Mouse (Mus musculus) hematopoietic stem cell, adult 5-6 weeks (primary cell): ENCODE measurements around the gene Ace3. TPM values are rescaled to one million over a fixed set of nuclear protein-coding genes. Genes with fewer than 3 reads are reported as not detected.

Experiments used
- ATAC-seq, 2 experiments: fragments of 125-278 bp in 1 of 2; replicated peaks in 1 of 2; 2 replicates each; pipeline ENCODE4 v1.8.0; 2016 to 2017; ENCODE audit warnings: inconsistent platforms in 2 of 2, mild to moderate bottlenecking in 2 of 2, moderate number of reproducible peaks in 2 of 2, low read depth in 1 of 2, moderate TSS enrichment in 1 of 2; ENCODE audit not compliant: low FRiP score in 2 of 2, poor library complexity in 2 of 2, severe bottlenecking in 2 of 2, insufficient read depth in 1 of 2, low TSS enrichment in 1 of 2
- total RNA-seq: library from RNA; stranded (forward); fragments of 172-1452, 232-1000 nt; gene quantifications from 2 replicates; pipeline ENCODE4 v1.2.3, GENCODE M21; 2017

Ace3 gene
- not detected in 2 replicates for total RNA-seq

DNA sequence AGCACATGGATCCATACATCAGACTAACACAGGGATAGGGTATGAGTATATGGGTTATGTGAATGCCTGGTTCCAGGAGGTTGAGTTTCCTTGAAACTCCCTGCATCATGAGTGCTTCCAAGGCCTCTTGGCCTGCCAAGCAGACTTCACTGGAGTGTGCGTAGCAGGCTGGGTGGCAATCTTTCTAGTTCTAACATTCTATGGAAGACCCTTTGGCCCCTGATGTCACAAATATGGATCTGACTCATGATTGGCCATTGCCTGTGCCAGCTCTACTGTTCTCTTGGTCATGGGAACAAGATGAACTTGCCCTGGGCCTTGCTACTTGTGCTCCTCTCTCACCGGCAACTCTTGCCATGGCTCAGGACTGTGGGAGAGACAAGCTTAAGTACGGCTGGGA is at the start of gene Ace3:
TSS of gene Ace3 (plus strand) at position 301 of the 400 bp plus-strand sequence.
- no peak for ATAC-seq

DNA sequence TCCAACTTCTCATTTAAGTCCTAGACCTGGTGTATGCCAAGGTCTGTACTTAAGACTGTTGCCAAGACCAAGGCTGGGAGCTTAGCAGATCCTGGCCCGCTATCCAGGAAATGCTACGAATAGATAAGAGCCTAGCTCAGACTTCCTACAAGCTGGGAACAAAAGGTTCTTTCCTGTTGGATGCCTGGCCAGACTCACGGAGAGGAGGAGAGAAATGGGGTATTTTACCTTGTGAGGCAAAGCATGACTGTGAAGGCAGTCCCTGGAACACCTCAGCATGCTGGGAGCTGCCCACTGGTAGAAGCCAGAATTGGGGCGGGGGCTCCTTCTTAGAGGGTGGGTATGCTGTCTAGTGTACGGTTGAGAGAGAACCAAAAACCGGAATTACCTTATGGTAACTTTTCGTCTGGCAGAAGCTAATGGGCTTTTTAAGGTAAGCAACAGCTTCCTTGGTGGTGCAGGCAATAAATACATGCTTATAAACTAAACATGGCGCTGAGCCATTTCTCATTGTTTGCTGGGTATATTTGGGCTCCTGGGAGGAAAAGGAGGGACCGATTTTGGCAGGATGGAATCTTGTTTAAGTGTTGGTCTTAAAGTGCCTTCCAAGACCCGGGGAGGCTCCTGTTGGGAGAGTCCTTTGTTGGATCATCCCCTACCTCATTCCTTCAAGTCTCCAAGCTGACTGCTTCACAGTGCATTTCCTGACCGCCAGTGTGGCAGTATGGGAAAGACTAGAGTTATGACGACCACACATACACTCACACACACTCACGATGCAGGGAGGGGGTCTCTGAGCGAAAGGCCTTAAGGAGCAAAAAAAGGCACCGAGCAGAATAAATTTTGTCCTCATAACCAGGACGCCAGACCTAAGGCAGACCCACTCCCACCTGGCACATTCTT is 49.5 kb upstream of the Ace3 start:
- no peak for ATAC-seq

GRCm38 (mm10) chr11:105946694-105947154 is 47.8 kb upstream of the Ace3 start:
- ATAC-seq, result peak; percentile 42 to 57; a peak in 3 of 4 replicates

GRCm38 (mm10) chr11:105948255-105948654 is 46.2 kb upstream of the Ace3 start:
- peak; percentile 25 to 39; a peak in 3 of 4 replicates for ATAC-seq

- no peak for ATAC-seq
These were observed 44.0 kb upstream of the Ace3 start for GRCm38 (mm10) chr11:105950519-105950918.

DNA sequence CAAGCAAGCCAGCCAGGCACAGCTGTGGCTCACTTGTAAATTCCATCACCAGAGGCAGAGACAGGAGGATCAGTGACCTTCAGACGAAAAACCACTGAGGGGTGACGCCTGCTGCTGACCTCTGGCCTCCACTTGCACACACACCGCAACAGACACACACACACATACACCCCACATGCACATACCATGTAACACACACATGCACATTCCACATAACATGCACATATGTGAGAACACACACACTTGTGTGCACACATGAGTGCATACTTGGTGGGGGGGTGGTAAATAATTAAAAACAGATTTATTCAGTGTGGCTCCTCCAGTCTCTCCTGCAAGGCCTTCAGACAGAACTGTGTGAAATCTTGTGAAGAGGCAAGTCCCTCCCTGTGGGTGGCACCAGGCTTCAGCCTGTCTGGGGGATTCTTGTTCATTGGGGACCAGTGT is 42.9 kb upstream of the Ace3 start:
- ATAC-seq, result no peak

DNA sequence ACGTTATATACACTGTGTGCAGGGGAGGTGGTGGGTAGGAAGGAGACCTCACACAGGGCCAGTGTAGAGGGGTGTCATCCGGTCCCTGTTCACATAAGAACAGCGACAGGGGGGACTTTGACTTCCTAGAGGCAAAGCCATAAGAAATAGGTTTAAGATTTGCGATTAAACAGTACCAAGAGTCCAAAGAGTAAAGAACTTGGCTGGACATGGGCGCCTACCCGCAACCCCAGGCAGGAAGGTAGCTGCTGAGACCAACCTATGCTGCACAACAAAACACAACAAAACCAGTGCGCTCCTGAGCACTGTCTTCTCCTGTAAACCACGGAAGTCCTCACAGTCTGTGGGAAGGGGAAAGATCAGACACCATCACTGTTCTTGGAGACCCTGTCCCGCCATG is 42.4 kb upstream of the Ace3 start:
- no peak for ATAC-seq

- ATAC-seq, result no peak
These were observed 41.5 kb upstream of the Ace3 start, which contains the start of gene Cyb561 for GRCm38 (mm10) chr11:105952911-105953386. TSS of gene Cyb561 (minus strand) at chr11:105953336.

GRCm38 (mm10) chr11:105953402-105953801 is 41.1 kb upstream of the Ace3 start:
- no peak for ATAC-seq

GRCm38 (mm10) chr11:105955815-105956430 is 38.6 kb upstream of the Ace3 start:
- ATAC-seq, result no peak

DNA sequence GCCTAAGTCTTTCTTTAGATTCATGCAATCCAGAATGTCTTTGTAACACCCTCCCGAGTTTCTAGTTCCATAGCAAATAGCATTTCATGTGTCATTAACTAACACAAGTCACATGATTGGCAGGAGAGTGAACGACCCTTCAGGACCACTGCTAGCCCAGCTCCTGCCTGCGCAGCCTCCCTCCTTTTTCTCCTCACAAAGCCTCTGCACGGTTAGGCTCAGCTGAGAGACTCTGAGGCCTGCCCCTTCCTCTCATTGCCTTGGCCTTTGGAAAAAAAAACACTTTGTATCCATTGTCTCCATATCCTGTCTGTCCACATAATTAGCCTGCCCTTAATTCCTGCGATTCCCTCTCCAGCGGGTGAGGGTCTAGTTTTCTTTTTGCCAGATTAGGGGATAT is 37.0 kb upstream of the Ace3 start:
- ATAC-seq, result no peak

DNA sequence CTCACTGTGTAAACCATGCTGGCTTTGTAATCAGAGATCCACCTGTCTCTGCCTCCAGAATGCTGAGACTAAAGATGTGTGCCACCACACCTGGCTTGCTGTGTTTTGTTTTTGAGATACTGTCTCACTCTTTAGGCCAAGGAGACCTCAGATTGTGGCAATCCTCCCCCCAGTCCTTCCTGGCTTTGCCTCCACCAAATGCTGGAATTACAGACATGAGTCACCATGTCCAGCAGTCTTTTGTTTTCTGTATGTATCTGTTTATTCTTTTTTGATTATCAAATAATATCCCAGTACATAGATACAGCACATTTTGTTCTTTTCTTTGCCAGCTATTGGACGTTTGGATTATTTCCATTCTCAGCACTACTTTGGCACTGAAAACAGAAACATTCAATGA is 35.9 kb upstream of the Ace3 start:
- ATAC-seq, result no peak

DNA sequence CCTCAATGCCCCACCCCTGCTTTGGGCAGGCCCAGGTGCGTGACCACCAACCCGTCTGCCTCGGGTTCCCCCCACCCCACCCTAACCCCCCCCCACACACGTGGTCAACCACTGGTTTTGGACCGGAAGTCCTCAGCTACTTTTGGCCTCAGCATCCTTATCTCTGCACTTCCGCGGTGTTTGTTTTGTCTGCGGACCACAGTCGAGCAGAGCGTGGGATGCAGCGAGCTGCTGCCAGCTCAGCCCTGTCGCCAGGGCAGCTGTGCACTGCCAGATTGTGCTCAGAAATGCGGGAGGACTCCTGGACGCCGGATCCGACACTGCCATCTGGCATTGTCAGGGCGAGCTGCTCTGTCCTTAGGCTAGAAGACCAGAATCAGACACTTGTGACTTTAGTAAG is 35.1 kb upstream of the Ace3 start:
- no peak for ATAC-seq

DNA sequence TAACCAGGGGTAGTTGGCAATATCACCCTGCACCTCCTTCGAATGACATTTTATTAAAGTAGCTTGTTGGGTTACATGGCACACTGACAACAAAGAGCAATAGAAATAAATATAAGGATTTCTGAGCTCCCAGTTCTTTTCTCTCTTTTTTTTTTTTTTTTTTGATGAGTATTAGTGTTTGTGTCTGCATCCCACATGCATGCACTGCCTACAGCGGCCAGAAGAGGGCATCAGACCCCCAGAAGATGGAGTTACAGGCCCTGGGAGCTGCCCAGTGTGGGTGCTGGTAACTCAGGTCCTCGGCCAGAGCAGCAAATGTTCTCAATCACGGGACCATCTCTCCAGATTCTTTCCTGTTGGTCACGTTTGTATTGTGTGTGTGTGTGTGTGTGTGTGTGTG is 29.8 kb upstream of the Ace3 start:
- ATAC-seq, result no peak

DNA sequence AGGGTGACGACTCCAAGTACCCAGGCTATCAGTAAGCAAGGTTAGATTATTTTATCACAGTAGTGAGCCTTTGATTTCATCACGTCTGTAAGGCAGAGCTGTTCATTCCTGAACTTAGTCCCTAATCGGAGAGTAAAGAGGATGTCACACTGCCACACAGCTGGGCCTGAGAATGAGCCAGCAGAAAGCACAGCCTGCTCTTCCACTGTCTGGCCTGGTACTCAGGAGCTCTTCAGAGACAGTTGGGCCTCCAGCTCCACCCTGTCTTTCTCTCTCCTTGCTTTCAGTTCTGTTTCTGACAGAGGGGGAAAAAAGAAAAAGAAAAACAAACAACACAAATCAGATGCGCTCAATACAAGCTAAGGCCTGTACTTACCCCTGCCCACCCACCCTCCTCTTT is 28.2 kb upstream of the Ace3 start:
- no peak for ATAC-seq

GRCm38 (mm10) chr11:105967741-105968574 is 26.5 kb upstream of the Ace3 start, which contains the start of gene Ace:
TSS of gene Ace (plus strand) at chr11:105967945.
- no peak for ATAC-seq

DNA sequence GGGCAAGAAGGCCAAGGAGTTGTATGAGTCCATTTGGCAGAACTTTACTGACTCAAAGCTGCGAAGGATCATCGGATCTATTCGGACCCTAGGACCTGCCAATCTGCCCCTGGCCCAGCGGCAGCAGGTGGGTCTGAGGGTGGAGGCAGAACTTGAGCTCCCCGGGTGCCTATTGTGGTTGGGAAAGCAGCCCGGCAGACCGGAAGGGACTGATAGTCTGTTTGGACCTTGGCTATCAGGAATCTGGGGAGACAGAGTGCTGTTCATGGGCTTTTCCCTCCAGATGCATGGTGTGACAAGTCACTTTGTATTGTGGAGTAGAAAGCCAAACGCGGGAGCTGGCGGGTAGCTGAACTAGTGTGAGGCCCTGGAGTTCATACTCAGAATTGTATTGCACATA is 25.5 kb upstream of the Ace3 start:
- ATAC-seq, result no peak
